Mouse (Mus musculus): Measurements from ENCODE around the gene N4bp1. TPM values are rescaled to one million over a fixed set of nuclear protein-coding genes. Genes with fewer than 3 reads are reported as not detected.

The N4bp1 gene
- total RNA-seq, 2 experiments from 2014 or later = 32.5 to 34.8 TPM

DNA sequence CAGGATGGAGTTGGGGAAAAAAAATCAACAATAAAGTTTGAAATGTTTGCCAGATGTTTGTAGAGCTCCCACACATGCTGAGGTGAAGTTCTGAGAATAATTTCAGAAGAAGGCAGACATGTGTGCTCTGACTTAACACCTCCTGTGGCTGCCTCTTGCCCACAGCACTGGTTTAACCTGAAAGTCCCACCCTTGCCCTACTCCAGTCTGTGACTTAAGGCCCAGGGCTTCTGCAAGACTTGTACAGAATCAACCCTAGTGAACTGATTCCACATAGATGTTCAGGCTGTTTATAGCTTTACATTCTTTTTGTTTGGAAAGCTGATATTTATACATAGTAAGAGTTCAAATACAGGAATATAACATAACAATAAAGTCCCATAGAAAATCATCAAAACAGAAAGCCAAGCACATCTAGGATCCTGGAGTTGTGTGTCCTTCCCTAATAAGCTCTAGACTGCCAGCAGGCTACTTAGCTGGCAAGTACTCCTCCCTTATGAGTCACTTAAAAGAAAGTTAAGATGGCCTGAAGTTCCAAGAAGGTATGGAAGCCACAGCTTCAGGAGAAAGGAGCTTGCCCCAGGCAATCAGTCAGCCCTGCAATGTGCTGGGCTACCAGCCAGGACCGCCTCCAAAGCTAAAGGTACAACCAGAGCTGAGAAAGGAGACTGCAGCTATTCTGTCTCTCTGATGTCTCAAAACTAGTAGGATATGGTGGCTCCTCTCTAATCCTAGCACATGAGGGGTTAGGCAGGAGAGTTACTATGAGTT, 114.9 kb downstream of the N4bp1 start:
- no peak for DNase-seq (ENCODE audit: extremely low spot score in 1 of 2, low spot score in 1 of 2)

DNA sequence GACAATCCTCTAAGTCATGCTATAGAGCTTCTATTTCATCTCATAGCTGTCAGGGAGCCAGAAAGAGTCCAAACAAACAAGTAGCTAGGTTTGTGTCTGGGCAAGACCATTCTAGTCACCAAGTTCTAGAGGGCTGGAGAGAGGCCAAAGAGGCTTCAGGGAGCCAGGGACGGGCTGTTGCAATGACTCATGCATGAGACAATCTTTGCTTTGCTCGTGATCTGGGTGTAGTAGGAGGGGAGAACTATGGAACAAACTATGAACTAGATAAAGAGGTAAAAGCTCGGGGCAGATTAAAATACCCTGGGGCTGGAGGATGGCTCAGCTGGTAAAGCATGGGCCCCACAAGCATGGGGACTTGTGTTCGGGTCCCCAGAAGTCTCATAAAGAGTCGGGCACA, 116.6 kb downstream of the N4bp1 start:
- no peak for DNase-seq (ENCODE audit: extremely low spot score in 1 of 2, low spot score in 1 of 2)

DNA sequence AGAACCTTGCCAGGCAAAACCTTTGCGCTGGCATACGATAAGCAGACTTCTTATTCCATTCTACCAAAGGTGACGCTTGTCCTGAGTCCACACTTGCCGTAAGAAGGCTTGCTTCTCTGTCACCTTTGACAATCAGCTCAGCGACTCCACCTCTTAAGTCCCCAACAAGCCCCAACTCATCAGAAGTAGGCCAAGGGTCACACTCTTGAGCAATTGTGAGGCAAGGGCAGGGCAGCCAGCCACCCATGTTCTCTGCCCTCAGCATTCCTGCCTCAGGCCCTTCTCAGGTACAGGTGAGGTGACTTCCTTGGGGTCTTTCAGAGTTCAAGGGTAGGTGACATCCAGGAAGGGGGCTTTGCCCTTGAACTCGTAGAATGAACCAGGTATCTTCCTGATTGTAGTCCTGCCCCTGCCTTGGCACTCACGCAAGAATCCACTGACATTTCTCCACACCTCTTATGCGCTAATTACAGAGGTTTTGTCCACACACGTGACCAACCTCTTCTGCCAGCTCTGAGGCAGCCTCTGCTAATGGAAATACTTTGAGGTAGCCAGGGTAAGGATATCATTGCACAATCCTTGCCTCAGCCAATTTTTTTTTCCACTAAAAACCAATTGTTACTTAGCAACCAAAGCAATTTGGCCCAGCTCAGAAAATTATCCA, 118.4 kb downstream of the N4bp1 start:
- no peak for DNase-seq (ENCODE audit: extremely low spot score in 1 of 2, low spot score in 1 of 2)

DNA sequence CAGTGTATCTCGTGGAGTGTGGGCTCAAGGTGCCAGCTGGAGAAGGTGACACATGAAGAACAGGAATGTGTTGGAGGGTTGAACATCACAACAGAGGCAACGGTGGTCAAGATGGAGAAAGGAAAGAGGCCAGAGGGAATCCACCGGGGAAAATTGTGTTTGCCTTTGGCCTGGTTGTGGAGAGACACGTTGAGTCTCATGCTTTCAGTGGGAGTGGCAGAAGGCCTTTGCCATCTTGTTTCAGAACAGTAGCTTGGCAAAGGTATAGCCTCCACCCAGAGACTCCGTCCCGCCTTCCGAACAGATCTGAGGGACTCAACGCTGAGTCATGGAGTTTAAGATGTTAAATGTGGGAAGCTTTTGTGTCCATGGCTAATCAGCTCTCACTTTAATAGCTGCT, 119.4 kb downstream of the N4bp1 start:
- DNase-seq (ENCODE audit: extremely low spot score in 1 of 2, low spot score in 1 of 2) = no peak

DNA sequence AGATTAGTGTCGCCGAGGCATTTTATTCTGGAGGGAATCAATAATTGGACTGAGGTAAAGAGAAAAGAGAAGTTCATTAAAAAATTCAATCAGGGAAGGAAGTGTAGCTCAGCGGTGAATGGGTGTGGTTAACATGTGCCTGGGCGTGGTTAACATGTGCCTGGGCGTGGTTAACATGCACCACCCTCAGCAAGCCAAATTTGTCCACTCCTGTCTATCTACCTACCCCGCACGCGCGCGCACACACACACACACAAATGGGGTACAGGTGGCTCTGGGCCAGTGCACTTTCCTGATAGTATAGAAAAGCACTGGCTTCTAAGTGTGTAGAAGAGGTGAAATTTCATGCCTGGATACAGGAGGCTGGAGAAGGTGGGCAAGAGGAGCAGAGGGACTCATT, 119.9 kb downstream of the N4bp1 start:
- DNase-seq (ENCODE audit: extremely low spot score in 1 of 2, low spot score in 1 of 2) = no peak

DNA sequence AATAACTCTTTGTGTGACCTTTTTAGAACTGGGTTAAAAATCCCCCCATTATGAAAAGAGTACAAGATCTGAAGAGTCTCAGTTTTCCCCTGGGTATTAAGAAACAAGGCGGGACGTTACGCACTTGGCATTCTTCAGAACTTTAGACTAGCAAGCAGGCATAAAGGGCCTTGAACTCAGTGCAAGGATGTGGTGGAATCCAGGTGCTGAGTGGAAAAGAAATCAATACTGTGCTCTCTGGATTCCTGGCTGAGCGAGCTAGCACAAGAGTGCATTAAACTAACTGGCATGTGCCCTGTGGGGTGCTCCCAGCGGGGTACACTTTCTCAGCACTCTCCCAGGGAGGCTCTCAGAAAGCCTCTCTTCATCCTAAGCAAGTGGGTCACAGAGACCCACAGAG, 122.3 kb downstream of the N4bp1 start:
- DNase-seq (ENCODE audit: extremely low spot score in 1 of 2, low spot score in 1 of 2) = no peak

DNA sequence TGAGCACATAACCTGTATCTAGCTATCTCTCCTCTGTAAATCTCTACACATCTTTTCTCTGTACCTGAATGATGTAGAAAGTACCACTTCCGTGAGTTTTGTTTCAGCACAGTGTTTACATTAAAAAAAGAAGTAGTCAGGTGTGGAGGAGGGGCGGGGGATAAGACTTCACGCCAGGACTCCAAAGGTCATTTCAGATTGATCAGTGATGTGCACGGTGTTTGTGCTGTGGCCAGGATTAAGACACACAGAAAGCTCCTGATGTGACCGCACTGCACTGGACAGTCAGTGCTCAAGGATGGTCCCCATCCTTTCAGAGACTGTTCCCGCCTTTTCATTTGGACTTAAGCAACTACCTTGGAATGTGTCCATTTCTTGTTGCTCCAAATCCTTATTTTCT, 124.3 kb downstream of the N4bp1 start:
- DNase-seq (ENCODE audit: extremely low spot score in 1 of 2, low spot score in 1 of 2) = no peak

DNA sequence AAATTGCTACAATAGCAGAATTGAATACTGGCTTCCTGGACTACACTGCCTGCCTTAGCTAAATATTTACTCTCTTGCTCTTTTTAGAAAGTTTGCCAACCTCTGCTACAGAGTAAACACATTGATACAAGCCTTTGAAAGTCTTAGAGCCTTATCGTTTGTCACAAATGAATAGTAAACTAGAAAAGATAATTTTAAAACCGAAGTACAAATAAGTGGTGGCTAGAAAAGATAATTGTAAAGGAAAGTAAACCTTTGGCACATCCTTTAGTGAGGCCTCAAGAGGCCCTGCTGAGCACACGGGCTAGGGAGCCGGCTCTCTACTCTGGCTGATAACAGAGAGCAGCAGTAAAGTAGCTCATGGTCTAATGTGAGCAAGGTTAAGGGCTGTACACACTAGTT, 126.0 kb downstream of the N4bp1 start:
- DNase-seq (ENCODE audit: extremely low spot score in 1 of 2, low spot score in 1 of 2) = no peak

DNA sequence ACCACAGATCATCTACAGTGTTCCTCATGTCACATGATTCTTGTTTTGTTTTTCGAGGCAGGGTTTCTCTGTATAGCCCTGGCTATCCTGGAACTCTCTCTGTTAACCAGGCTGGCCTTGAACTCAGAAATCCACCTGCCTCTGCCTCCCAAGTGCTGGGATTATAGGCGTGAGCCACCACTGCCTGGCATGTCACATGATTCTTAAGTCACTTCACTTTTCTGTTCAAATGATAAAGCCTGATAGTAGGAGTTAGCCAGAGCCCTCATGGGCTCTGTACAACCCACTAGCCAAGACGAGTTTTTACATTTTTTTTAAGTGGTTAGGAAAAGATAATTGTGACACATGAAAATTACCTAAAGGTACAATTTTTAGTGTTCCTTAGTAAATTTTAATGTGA, 126.4 kb downstream of the N4bp1 start:
- DNase-seq (ENCODE audit: extremely low spot score in 1 of 2, low spot score in 1 of 2) = no peak

Other genes starting within 250 kb of the N4bp1 start
- 1 to 10 TPM; 2.8 to 3.1 TPM for gene Gm10638, start 139.6 kb downstream of the N4bp1 start, total RNA-seq (2021)
- 10 to 100 TPM; 31.5 to 35.7 TPM for gene Siah1a, start 139.3 kb downstream of the N4bp1 start, total RNA-seq (2021)